Mouse (Mus musculus): ENCODE results near the gene Asb18. TPM values are rescaled to one million over a fixed set of nuclear protein-coding genes. Genes with fewer than 3 reads are reported as not detected.

Asb18 gene
- polyA plus RNA-seq, 1 experiment: not detected

DNA sequence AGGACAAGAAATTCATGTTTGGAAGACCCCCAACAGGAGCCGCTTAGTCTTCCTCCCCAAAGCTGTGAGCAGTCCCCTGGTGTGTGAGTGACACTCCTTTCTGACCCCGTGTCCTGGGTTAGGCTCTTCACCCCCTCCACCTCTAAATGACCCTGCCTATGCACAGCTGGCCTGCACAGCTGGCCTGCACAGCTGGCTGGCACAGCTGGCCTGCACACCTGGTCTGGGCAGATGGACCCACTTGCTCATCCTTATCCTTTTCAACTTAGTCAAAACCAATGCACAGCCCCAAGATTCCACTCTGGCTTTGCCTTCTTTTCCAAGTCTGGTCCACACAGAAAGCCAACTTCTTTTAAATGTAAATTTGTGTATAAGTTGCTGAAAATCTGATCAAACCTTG, 15.8 kb downstream of the Asb18 start:
- Histone ChIP-seq H3K4me1 (ENCODE audit: control insufficient read depth, insufficient read depth, low read length) (no peaks in the 10 kb centered on the region), H3K9me3 (replicated peaks; ENCODE audit: control insufficient read depth, insufficient read depth, low read length, poor library complexity, severe bottlenecking) (no peaks in the 10 kb centered on the region), H3K27ac (ENCODE audit: insufficient read depth, low read length) (no peak overlapping the region), H3K9ac (ENCODE audit: low read depth, poor library complexity, severe bottlenecking) (no peak overlapping the region), H3K36me3 (ENCODE audit: control insufficient read depth, insufficient read depth, low read length, poor library complexity, severe bottlenecking) (no peaks in the 10 kb centered on the region), H3K4me3 (ENCODE audit: low read depth, low read length) (no peak overlapping the region), H3K27me3 (ENCODE audit: control insufficient read depth, insufficient read depth, low read length, poor library complexity, severe bottlenecking) (no peaks in the 10 kb centered on the region)
- TF ChIP-seq EP300 (IDR thresholded peaks at IDR 0.05; ENCODE audit: insufficient read depth, low read depth, low read length): no peak
- TF ChIP-seq POLR2A (IDR thresholded peaks at IDR 0.05; ENCODE audit: insufficient read depth, low read length): no peak
- no peak for TF ChIP-seq CTCF (IDR thresholded peaks at IDR 0.05; ENCODE audit: low read depth, low read length)

DNA sequence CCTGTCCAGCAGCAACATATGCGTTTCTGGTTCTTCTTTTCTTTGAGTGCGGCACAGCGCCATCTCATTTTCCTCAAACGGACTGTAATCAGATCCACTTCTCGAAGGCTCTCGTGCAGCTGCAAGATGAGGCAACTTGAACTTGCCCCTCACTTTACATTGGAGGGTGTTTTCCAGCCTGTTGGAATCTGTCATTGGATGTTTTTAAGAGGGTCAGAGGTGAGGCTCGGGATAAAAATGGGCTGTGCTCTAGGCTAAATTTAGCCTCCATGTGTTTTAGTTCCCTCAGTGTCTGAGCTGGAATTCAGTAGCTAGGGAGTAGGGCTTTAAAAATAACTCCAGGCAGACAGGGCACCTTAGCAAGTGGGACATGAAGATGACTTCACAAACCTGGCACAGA, 16.4 kb downstream of the Asb18 start:
- Histone ChIP-seq H3K27me3 (ENCODE audit: control insufficient read depth, insufficient read depth, low read length, poor library complexity, severe bottlenecking) (no peaks in the 10 kb centered on the region), H3K36me3 (ENCODE audit: control insufficient read depth, insufficient read depth, low read length, poor library complexity, severe bottlenecking) (no peaks in the 10 kb centered on the region), H3K9ac (ENCODE audit: low read depth, poor library complexity, severe bottlenecking) (no peak overlapping the region), H3K4me1 (ENCODE audit: control insufficient read depth, insufficient read depth, low read length) (no peaks in the 10 kb centered on the region), H3K4me3 (ENCODE audit: low read depth, low read length) (no peak overlapping the region), H3K9me3 (replicated peaks; ENCODE audit: control insufficient read depth, insufficient read depth, low read length, poor library complexity, severe bottlenecking) (no peaks in the 10 kb centered on the region), H3K27ac (ENCODE audit: insufficient read depth, low read length) (no peak overlapping the region)
- TF ChIP-seq POLR2A (IDR thresholded peaks at IDR 0.05; ENCODE audit: insufficient read depth, low read length) (no peak), CTCF (IDR thresholded peaks at IDR 0.05; ENCODE audit: low read depth, low read length) (no peak), EP300 (IDR thresholded peaks at IDR 0.05; ENCODE audit: insufficient read depth, low read depth, low read length) (no peak)

DNA sequence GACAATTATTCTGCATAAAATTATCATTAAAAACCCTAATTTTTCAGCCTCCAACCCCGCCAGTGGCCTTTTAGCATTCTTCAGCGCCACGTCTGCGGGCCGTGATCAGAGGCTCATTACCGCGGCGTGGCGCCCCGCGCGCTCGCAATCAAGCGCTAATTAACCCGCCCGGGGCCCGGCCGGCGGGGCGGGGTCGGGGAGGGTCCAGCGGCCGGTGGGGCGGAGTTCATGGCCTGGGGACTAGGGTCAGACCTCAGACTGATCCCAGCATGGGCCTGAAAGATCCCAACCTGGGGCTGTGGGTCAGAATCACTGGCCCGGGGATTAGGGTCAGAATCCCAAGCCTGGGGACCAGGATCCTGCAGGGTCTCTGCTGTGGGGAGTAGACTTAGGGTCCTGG, 22.2 kb downstream of the Asb18 start:
- H3K9me3 ChIP-seq (replicated peaks; ENCODE audit: control insufficient read depth, insufficient read depth, low read length, poor library complexity, severe bottlenecking): no peaks in the 10 kb centered on the region
- no peak overlapping the region for H3K27ac ChIP-seq (ENCODE audit: insufficient read depth, low read length)
- H3K4me3 ChIP-seq (ENCODE audit: low read depth, low read length): peak overlapping the region; percentile 51
- no peak for TF ChIP-seq CTCF (IDR thresholded peaks at IDR 0.05; ENCODE audit: low read depth, low read length)
- TF ChIP-seq EP300 (IDR thresholded peaks at IDR 0.05; ENCODE audit: insufficient read depth, low read depth, low read length): no peak
- TF ChIP-seq POLR2A (IDR thresholded peaks at IDR 0.05; ENCODE audit: insufficient read depth, low read length): no peak
- H3K36me3 ChIP-seq (ENCODE audit: control insufficient read depth, insufficient read depth, low read length, poor library complexity, severe bottlenecking): no peaks in the 10 kb centered on the region
- peak overlapping the region; percentile 47 for H3K9ac ChIP-seq (ENCODE audit: low read depth, poor library complexity, severe bottlenecking)
- 0 out of 2 replicates have a peak, but pooled peaks cover 4% of the 10 kb centered on the region for H3K27me3 ChIP-seq (ENCODE audit: control insufficient read depth, insufficient read depth, low read length, poor library complexity, severe bottlenecking)
- no peaks in the 10 kb centered on the region for H3K4me1 ChIP-seq (ENCODE audit: control insufficient read depth, insufficient read depth, low read length)

DNA sequence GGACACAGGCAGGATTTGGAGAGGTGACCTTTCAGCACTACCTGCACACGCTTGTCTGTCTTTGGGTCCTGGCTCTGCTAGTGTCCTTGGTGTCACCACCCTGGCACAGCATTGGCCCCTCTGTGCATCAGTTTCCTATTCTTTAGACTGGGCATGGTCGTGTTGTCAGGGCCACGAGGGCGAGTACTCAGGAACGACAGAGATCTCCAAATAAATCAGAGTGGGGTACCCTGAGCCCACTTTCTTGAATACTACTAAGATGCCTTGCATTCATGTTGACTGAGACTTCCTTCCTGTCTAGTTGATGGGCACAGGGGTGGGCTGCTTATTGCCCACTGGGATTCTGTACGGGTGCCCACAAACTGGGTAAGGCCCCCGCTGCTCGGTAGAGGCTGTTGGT, 37.2 kb downstream of the Asb18 start:
- no peak overlapping the region for H3K4me3 ChIP-seq (ENCODE audit: low read depth, low read length)
- no peaks in the 10 kb centered on the region for H3K36me3 ChIP-seq (ENCODE audit: control insufficient read depth, insufficient read depth, low read length, poor library complexity, severe bottlenecking)
- no peaks in the 10 kb centered on the region for H3K4me1 ChIP-seq (ENCODE audit: control insufficient read depth, insufficient read depth, low read length)
- no peak for TF ChIP-seq POLR2A (IDR thresholded peaks at IDR 0.05; ENCODE audit: insufficient read depth, low read length)
- TF ChIP-seq CTCF (IDR thresholded peaks at IDR 0.05; ENCODE audit: low read depth, low read length): no peak
- TF ChIP-seq EP300 (IDR thresholded peaks at IDR 0.05; ENCODE audit: insufficient read depth, low read depth, low read length): no peak
- no peak overlapping the region for H3K27ac ChIP-seq (ENCODE audit: insufficient read depth, low read length)
- H3K9me3 ChIP-seq (replicated peaks; ENCODE audit: control insufficient read depth, insufficient read depth, low read length, poor library complexity, severe bottlenecking): no peaks in the 10 kb centered on the region
- no peak overlapping the region for H3K9ac ChIP-seq (ENCODE audit: low read depth, poor library complexity, severe bottlenecking)
- no peaks in the 10 kb centered on the region for H3K27me3 ChIP-seq (ENCODE audit: control insufficient read depth, insufficient read depth, low read length, poor library complexity, severe bottlenecking)

DNA sequence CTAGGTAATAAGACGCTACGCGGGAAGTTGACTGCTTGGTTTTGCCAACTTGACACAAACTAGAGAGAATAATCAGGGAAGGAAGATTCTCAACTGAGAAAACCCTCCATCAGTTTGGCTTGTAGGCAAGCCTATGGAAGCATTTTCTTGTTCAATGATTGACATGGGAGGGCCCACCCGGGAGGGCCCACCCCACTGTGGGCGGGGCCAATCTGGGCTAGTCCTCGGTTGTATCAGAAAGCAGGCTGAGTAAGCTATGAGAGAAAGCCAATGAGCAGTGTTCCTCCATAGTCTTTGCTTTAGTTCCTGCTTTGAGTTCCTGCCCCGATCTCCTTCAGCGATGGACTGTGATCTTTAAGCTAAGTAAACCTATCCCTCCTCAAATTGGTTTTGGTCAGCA, 38.1 kb downstream of the Asb18 start:
- H3K36me3 ChIP-seq (ENCODE audit: control insufficient read depth, insufficient read depth, low read length, poor library complexity, severe bottlenecking): no peaks in the 10 kb centered on the region
- no peak for TF ChIP-seq CTCF (IDR thresholded peaks at IDR 0.05; ENCODE audit: low read depth, low read length)
- TF ChIP-seq POLR2A (IDR thresholded peaks at IDR 0.05; ENCODE audit: insufficient read depth, low read length): no peak
- H3K27ac ChIP-seq (ENCODE audit: insufficient read depth, low read length): no peak overlapping the region
- no peaks in the 10 kb centered on the region for H3K27me3 ChIP-seq (ENCODE audit: control insufficient read depth, insufficient read depth, low read length, poor library complexity, severe bottlenecking)
- no peak overlapping the region for H3K4me3 ChIP-seq (ENCODE audit: low read depth, low read length)
- H3K9me3 ChIP-seq (replicated peaks; ENCODE audit: control insufficient read depth, insufficient read depth, low read length, poor library complexity, severe bottlenecking): no peaks in the 10 kb centered on the region
- no peak overlapping the region for H3K9ac ChIP-seq (ENCODE audit: low read depth, poor library complexity, severe bottlenecking)
- no peaks in the 10 kb centered on the region for H3K4me1 ChIP-seq (ENCODE audit: control insufficient read depth, insufficient read depth, low read length)

DNA sequence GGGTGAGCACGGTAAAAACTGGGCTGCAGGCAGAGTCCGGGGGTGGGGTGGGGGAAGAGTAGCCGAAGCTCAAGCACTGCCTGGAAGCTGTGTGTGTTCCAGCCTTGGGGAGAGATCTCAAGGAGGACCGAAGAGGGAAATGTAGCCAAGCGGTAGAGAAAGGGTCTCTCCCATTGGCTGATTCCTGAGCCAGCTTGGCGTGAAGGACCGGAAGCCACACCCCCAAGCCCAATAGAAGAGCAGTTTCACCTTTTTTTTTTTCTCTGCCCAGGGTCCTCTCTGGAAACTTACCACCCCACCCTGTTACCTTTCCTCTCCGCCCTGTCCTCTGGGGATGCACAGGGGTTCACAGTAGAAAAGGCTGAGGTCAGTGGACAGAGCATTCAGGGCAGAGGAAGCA, 39.9 kb downstream of the Asb18 start:
- Histone ChIP-seq H3K9ac (ENCODE audit: low read depth, poor library complexity, severe bottlenecking) (no peak overlapping the region), H3K4me3 (ENCODE audit: low read depth, low read length) (no peak overlapping the region), H3K4me1 (ENCODE audit: control insufficient read depth, insufficient read depth, low read length) (no peaks in the 10 kb centered on the region), H3K36me3 (ENCODE audit: control insufficient read depth, insufficient read depth, low read length, poor library complexity, severe bottlenecking) (no peaks in the 10 kb centered on the region), H3K27me3 (ENCODE audit: control insufficient read depth, insufficient read depth, low read length, poor library complexity, severe bottlenecking) (no peaks in the 10 kb centered on the region), H3K27ac (ENCODE audit: insufficient read depth, low read length) (no peak overlapping the region), H3K9me3 (replicated peaks; ENCODE audit: control insufficient read depth, insufficient read depth, low read length, poor library complexity, severe bottlenecking) (no peaks in the 10 kb centered on the region)
- TF ChIP-seq CTCF (IDR thresholded peaks at IDR 0.05; ENCODE audit: low read depth, low read length): no peak
- no peak for TF ChIP-seq EP300 (IDR thresholded peaks at IDR 0.05; ENCODE audit: insufficient read depth, low read depth, low read length)
- no peak for TF ChIP-seq POLR2A (IDR thresholded peaks at IDR 0.05; ENCODE audit: insufficient read depth, low read length)
